Mouse (Mus musculus): ENCODE data around the gene Hhipl2. TPM values are rescaled to one million over a fixed set of nuclear protein-coding genes. Genes with fewer than 3 reads are reported as not detected.

Gene Hhipl2
- polyA plus RNA-seq, 1 experiment from 2014 or later = 0.15 TPM

- no peak overlapping the region for H3K4me3 ChIP-seq (ENCODE audit: low read depth, low read length)
- no peaks in the 10 kb centered on the region for H3K9me3 ChIP-seq (ENCODE audit: control insufficient read depth, low read length)
- H3K36me3 ChIP-seq (ENCODE audit: control insufficient read depth, insufficient read depth, low read length) = no peaks in the 10 kb centered on the region
- no peak overlapping the region for H3K9ac ChIP-seq (ENCODE audit: low read length)
- H3K4me1 ChIP-seq (ENCODE audit: control insufficient read depth, insufficient read depth, low read length) = no peaks in the 10 kb centered on the region
- H3K27ac ChIP-seq (replicated peaks; ENCODE audit: low read depth, low read length) = no peak overlapping the region
- WGBS = 88% methylated on average over 9 of the region's 9 CpGs
- no peak overlapping the region for H3K4me2 ChIP-seq (ENCODE audit: low read depth, severe bottlenecking)
- DNase-seq (ENCODE audit: low spot score) = no peak
- H3K27me3 ChIP-seq (ENCODE audit: control insufficient read depth, insufficient read depth, low read length) = no peaks in the 10 kb centered on the region
- no peak for ATAC-seq (ENCODE audit: insufficient number of reproducible peaks, low FRiP score, low TSS enrichment, low read depth)
These were observed 16.9 kb downstream of the Hhipl2 start for GRCm38 (mm10) chr1:183434918-183435317.

GRCm38 (mm10) chr1:183439036-183439435, 21.0 kb downstream of the Hhipl2 start:
- H3K27ac ChIP-seq (replicated peaks; ENCODE audit: low read depth, low read length) = no peak overlapping the region
- H3K9ac ChIP-seq (ENCODE audit: low read length) = no peak overlapping the region
- H3K4me1 ChIP-seq (ENCODE audit: control insufficient read depth, insufficient read depth, low read length) = no peaks in the 10 kb centered on the region
- H3K36me3 ChIP-seq (ENCODE audit: control insufficient read depth, insufficient read depth, low read length) = no peaks in the 10 kb centered on the region
- no peaks in the 10 kb centered on the region for H3K27me3 ChIP-seq (ENCODE audit: control insufficient read depth, insufficient read depth, low read length)
- DNase-seq (ENCODE audit: low spot score) = peak; percentile 79
- H3K9me3 ChIP-seq (ENCODE audit: control insufficient read depth, low read length) = no peaks in the 10 kb centered on the region
- H3K4me3 ChIP-seq (ENCODE audit: low read depth, low read length) = no peak overlapping the region
- no peak for ATAC-seq (ENCODE audit: insufficient number of reproducible peaks, low FRiP score, low TSS enrichment, low read depth)
- H3K4me2 ChIP-seq (ENCODE audit: low read depth, severe bottlenecking) = peak overlapping the region; percentile 24
- 29% methylated on average over 22 of the region's 22 CpGs for WGBS

- DNase-seq (ENCODE audit: low spot score) (peak; percentile 93), ATAC-seq (ENCODE audit: insufficient number of reproducible peaks, low FRiP score, low TSS enrichment, low read depth) (no peak)
- no peaks in the 10 kb centered on the region for H3K4me1 ChIP-seq (ENCODE audit: control insufficient read depth, insufficient read depth, low read length)
- 25% methylated on average over 19 of the region's 19 CpGs for WGBS
- H3K9ac ChIP-seq (ENCODE audit: low read length) = no peak overlapping the region
- no peak overlapping the region for H3K4me2 ChIP-seq (ENCODE audit: low read depth, severe bottlenecking)
- no peak overlapping the region for H3K27ac ChIP-seq (replicated peaks; ENCODE audit: low read depth, low read length)
- H3K4me3 ChIP-seq (ENCODE audit: low read depth, low read length) = no peak overlapping the region
- no peaks in the 10 kb centered on the region for H3K36me3 ChIP-seq (ENCODE audit: control insufficient read depth, insufficient read depth, low read length)
- H3K9me3 ChIP-seq (ENCODE audit: control insufficient read depth, low read length) = no peaks in the 10 kb centered on the region
- H3K27me3 ChIP-seq (ENCODE audit: control insufficient read depth, insufficient read depth, low read length) = no peaks in the 10 kb centered on the region
These were observed 24.2 kb downstream of the Hhipl2 start for GRCm38 (mm10) chr1:183442015-183442774.

- 29% methylated on average over 3 of the region's 3 CpGs for WGBS
- Histone ChIP-seq H3K4me1 (ENCODE audit: control insufficient read depth, insufficient read depth, low read length) (no peaks in the 10 kb centered on the region), H3K4me3 (ENCODE audit: low read depth, low read length) (no peak overlapping the region), H3K36me3 (ENCODE audit: control insufficient read depth, insufficient read depth, low read length) (no peaks in the 10 kb centered on the region), H3K4me2 (ENCODE audit: low read depth, severe bottlenecking) (no peak overlapping the region), H3K9ac (ENCODE audit: low read length) (no peak overlapping the region), H3K9me3 (ENCODE audit: control insufficient read depth, low read length) (no peaks in the 10 kb centered on the region), H3K27me3 (ENCODE audit: control insufficient read depth, insufficient read depth, low read length) (no peaks in the 10 kb centered on the region), H3K27ac (replicated peaks; ENCODE audit: low read depth, low read length) (no peak overlapping the region)
- ATAC-seq (ENCODE audit: insufficient number of reproducible peaks, low FRiP score, low TSS enrichment, low read depth) = no peak
- no peak for DNase-seq (ENCODE audit: low spot score)
These were observed 35.1 kb downstream of the Hhipl2 start for GRCm38 (mm10) chr1:183453066-183453465.

Other genes with a start within 250 kb of the Hhipl2 start
- 19.3 and 20.1 TPM in 2 replicates for gene Disp1, start 196.7 kb upstream of the Hhipl2 start, polyA plus RNA-seq (2014; fragmentation: Nextera tagmentation; extraction: Ambion mirVana)
- 26.8 and 42.4 TPM in 2 replicates for gene Aida, start 121.6 kb upstream of the Hhipl2 start, polyA plus RNA-seq (2014; fragmentation: Nextera tagmentation; extraction: Ambion mirVana)
- 40.3 and 41.7 TPM in 2 replicates for gene Brox, start 120.9 kb upstream of the Hhipl2 start, polyA plus RNA-seq (2014; fragmentation: Nextera tagmentation; extraction: Ambion mirVana)
- gene Mia3, start 48.7 kb upstream of the Hhipl2 start, polyA plus RNA-seq (2014; fragmentation: Nextera tagmentation; extraction: Ambion mirVana) = 103 and 115 TPM in 2 replicates
- 19.2 and 20.7 TPM in 2 replicates for gene Taf1a, start 29.2 kb upstream of the Hhipl2 start, polyA plus RNA-seq (2014; fragmentation: Nextera tagmentation; extraction: Ambion mirVana)